Mouse (Mus musculus) frontal cortex, postnatal 25 days (tissue): ENCODE results near the gene 6330409D20Rik.
A peak's percentile ranks its signal among the peaks of the same experiment; 100 is the strongest.

Experiments
- DNase-seq, 2 experiments: peaks; one replicate each; pipeline ENCODE4 v3.0.0; 2022; ENCODE audit warnings: low spot score in 2 of 2

The 6330409D20Rik gene

DNA sequence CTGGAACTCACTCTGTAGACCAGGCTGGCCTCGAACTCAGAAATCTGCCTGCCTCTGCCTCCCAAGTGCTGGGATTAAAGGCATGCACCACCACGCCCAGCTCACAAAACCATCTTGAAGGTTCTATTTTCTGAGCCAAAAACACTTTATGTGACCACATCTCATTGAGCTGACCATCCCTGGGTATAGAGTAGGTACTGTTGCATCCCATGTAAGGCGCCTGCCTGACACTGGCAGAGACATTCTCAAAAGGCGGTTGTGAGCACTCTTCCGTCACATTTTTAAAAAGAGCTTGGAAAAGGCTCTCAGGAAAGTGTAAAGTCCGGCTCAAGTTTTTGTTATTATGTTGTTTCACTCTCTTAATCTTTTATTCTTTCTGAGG lies 15.8 kb upstream of the 6330409D20Rik start:
- DNase-seq: no peak

DNA sequence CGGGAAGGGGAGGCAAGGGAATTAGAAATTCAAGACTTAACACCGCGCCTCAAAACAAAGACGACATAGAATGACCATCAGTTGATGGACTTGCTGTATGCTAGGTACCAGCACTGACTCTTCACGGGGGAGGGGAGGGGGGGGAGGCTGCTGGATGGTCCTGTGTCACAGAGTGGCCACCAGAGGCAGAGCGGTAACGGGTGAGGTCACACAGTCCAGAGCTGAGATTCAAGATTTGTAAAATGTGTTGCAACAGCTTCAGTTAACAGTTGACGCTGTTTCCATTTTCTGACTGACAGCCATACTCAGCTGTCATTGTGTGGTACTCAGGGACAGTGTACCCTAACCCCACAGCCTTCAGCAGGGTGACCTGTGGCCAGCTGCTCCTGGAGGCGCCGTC lies 11.4 kb upstream of the 6330409D20Rik start:
- no peak for DNase-seq

DNA sequence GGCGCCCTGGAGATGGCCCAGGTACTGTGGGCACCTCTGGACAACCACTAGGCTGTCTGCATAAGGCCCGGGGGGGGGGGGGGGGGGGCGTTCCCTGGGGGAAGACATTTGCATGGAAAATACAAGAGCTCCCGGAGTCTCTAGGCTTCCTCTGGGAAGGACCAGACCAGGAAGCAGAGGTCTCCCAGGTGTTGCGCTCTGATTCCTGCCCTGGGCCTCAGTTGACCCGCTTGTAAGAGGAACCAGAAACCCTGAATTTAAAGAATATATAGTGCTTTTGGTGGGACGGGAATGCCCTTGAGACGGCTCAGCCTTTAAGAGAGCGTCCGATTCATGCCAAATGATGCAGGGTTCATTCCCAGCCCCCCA lies 10.8 kb upstream of the 6330409D20Rik start:
- no peak for DNase-seq

GRCm38 (mm10) chr2:32750887-32751664 lies 10.3 kb upstream of the 6330409D20Rik start:
- DNase-seq: no peak

DNA sequence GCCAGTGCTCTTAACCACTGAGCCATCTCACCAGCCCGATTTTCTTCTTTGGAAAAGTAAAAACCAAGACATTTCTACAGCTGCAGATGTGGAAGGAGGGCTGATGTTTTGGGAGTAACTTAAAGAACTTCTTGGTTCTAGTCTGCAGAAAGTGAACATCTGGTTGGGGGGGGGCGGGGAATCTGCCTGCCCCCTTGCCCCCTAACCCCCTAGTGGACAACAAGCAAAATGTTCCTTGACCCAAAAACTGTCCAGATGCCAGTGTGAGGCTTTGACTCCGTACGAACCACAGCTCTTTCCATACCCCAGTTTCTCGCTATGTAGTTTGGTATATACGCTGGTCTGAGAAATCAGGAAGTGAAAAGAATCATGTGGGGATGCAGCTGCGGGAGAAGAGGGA lies 9.4 kb upstream of the 6330409D20Rik start:
- no peak for DNase-seq

GRCm38 (mm10) chr2:32749082-32749481 lies 8.3 kb upstream of the 6330409D20Rik start:
- no peak for DNase-seq

DNA sequence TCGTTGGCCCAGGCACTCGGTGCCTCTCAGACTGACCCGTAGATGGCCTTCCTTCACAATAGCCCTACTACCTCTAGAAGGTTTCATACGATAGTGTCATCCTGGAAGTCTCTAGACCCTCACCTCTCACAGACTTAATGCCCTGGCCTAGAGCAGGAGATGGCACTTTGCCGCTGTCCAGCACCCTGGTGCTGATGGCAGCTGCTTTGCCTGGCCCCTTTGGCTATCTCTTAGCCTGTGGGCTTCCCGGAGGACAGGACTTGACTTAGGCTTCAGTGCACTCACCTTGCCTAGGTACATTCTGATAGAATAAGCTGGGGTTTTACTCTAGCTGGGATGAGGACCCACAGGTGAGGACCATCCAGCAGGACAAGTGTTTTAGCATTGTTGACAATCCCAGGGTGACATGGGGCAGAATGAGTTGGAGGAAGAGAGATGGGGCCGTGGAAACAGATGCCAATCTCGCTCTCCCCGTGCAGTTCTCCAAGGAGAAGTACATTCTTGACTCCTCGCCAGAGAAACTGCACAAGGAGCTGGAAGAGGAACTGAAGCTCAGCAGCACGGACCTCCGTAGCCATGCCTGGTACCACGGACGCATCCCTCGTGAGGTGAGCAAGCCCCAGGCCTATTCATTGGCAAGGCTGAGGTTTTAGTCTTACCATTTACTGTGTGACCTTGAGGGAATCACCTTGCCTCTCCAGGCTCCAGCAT lies 3.6 kb upstream of the 6330409D20Rik start:
- no peak for DNase-seq

- peak; percentile 55 to 78 for DNase-seq
Observed at GRCm38 (mm10) chr2:32742173-32742531, 1.3 kb upstream of the 6330409D20Rik start.

DNA sequence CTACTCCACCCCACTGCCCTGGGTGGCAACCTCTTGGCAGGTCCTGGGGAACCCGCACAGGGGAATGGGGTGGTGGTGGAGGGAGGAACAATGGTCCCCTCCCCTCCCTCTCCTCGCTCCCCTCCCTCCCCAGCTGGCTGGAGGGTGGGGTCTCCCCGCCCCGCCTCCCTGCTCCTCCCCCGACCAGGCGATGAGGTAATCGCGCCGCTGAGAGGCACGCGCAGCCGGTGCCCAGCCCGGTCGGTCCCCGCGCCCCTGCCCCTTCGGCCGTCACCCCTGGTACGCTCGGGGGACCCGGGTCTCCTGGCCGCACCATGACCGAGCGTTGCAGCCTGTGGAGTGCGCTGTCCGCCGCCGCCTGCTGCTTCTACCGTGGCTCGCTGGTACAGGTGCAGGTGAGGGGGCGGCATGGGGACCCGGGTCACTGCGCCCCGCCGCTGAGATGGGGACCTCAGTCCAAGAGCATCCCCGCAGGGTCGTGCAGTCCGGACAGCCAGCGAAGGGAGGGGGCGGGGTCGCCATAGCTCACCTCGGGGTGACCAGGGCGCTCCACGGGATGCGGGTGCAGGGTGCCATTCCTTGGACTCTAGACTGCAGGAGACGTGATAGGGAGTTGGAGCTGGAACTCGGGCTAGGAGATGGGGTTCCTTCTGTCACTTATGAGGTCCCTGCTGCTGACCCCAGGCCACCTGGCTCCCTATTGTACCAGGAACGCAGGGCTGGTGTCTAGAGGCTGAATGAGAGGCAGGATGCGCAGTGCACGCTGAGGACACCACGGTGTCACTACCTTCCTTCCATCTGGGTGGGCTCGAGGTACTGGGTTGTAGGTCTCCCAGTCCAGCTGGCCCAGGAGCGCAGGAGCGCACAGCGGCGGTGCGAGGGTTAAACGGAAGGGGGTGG lies 707 bp upstream of the 6330409D20Rik start:
- peak in 1 of 2 experiments; percentile 39 for DNase-seq

DNA sequence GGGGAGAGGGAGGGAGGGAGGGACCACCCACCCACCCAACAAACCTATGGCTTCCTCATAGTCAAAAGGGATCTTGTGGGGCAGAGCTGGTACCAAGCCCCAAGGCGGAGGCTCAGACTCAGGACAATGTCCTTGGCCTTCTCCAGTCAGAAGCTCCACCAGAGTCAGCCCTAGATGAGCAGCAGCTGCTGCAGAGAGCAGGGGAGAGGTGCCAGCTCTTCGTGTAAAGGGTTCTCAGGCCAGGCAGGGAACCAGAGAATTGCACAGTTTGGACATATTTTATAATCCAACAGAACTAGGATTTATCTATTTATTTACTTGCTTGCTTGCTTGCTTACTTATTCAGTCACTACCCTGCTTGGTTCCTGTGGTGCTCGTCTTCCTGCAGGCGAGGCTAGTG lies 1.5 kb downstream of the 6330409D20Rik start:
- DNase-seq: no peak

- no peak for DNase-seq
Observed at GRCm38 (mm10) chr2:32737008-32737407, 3.8 kb downstream of the 6330409D20Rik start.

- no peak for DNase-seq
Observed at GRCm38 (mm10) chr2:32736306-32736829, 4.4 kb downstream of the 6330409D20Rik start.

- DNase-seq: no peak
Observed at GRCm38 (mm10) chr2:32734933-32735332, 5.9 kb downstream of the 6330409D20Rik start.

DNA sequence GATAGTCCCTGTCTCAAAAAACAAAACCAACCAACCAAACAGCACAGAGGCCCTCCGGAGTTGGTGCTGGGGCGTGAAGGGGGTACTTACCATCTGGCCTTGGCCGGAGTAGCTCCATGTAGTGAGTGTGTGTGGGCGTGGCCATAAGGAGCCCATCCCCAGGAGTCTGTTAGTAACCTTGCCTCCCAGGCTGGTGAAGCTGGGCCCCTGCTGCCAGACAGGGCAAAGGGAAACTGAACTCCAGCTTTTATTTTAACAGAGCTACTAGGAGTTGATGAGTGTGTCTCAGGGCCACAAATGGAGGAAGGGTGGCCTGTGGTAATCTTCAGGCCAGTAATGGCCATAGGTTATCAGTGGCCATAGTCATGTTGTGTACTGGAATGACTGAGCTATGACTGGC lies 6.3 kb downstream of the 6330409D20Rik start:
- no peak for DNase-seq

GRCm38 (mm10) chr2:32732695-32733094 lies 8.1 kb downstream of the 6330409D20Rik start:
- DNase-seq: no peak

DNA sequence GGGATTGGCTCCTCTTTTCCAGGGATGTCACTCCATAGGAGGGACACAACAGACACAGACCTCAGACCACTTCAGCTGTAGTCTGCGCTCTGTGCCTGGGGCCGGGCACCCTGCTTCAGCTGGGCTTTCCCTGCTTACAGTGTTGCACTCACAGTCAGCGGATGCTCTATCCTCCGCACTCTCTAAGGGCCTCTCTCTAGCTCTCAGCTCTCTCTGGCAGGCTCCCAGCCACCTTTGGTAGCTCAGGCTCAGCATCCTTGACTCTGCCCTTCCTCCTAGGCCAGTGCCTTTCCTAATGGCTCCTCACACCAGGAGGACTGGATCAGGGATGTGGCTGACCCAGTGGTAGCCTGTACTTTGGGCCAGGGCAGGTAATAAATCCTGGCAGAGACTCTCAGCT lies 8.9 kb downstream of the 6330409D20Rik start:
- no peak for DNase-seq

GRCm38 (mm10) chr2:32730854-32731253 lies 10.0 kb downstream of the 6330409D20Rik start:
- DNase-seq: no peak

- DNase-seq: no peak
Observed at GRCm38 (mm10) chr2:32729547-32729946, 11.3 kb downstream of the 6330409D20Rik start.

DNA sequence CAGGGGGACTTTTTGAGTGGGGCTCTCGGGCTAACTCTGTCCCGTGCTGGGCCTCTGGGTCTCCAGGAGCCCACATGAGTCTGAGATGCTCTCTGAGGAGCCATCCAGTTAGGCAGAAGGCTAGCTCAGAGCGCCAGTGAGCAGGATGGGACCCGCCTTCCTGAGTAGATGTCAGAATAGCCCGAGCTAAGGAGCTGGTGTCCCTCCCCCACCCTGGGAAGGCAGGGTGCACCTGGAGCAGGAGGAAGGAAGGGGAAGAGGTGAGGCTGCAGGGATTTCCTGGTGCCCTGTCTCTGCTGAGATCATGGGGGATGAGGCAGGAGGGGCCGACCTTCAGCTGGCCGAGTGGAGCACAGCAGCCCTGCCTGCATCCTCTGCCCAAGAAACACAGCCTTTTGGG lies 12.4 kb downstream of the 6330409D20Rik start:
- DNase-seq: no peak

DNA sequence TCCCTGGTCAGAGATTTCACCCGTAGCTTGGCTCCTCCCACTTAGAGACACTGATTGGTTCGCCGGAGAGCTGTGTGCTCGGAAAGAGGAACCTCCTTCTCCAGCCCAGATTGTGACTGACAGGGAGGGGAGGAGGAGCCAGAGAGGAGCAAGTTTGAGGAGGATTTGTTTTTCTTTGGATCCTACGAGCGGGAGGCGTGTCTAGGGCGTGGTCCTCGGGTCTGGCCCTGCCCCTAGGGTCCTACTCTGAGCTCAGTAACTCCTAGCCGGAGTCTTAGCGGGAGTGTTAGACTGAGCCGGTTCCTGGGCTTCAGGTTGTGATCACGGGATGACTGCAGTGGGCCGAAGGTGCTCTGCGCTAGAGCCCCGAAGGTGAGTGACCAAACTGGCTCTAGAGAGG lies 13.4 kb downstream of the 6330409D20Rik start:
- peak; percentile 51 to 70 for DNase-seq

DNA sequence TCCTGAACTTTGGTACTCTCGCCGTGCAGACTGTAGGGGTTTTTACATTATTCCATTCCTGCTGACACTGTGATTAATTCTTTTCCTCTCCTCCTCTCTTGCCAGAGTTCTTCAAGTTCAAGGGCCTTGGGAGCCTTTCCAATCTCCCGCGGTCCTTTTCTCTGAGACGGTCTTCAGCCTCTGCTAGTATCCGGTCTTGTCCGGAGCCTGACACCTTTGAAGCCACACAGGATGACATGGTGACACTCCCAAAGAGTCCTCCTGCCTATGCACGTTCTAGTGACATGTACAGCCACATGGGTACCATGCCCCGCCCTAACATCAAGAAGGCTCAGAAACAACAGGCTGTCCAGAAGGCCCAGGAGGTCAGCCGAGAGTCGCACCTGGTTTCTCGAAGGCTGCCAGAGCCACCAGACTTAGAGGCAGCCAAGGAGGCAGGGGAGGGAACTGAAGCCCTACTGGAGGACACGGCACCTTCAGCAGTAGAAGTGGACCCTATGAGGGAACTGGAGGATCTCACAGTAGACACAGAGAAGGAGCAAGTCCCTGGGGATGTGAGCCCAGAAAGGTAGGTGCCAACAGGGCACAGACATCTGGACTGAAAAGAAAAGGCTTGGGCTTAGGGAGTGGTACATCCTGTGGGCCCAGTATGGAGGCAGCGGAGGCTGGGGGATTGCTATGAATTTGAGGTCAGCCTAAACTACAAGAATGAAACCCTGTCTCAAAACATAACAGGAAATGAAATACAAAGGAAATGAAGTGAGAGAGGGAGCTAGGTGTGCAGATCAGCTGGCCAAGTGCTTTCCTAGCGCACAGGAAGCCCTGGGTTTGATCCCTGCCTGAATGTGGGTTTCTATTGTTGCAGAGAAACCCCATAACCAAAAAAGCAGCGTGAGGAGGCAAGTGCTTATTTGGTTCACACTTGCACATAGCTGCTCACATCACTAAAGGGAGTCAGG lies 15.7 kb downstream of the 6330409D20Rik start:
- DNase-seq: no peak
